Mouse (Mus musculus) myocyte (in vitro differentiated cells): ENCODE data around the gene Gna11. TPM values are rescaled to one million over a fixed set of nuclear protein-coding genes. Genes with fewer than 3 reads are reported as not detected.

Experiments used
- H3K27me3 ChIP-seq: one replicate; pipeline ENCODE4 v1.6.1; 2011; ENCODE audit not compliant: control insufficient read depth, insufficient read depth, insufficient read length
- H3K36me3 ChIP-seq: one replicate; pipeline ENCODE4 v1.6.1; 2011; ENCODE audit not compliant: control insufficient read depth, insufficient read depth
- H3K4me2 ChIP-seq: one replicate; pipeline ENCODE4 v1.6.1; 2011; ENCODE audit warnings: low read depth, control low read depth
- H3K4me3 ChIP-seq: one replicate; pipeline ENCODE4 v1.5.1; 2011; ENCODE audit warnings: mild to moderate bottlenecking, control low read depth, moderate library complexity
- H3K79me2 ChIP-seq: one replicate; pipeline ENCODE4 v1.6.1; 2011; ENCODE audit not compliant: control insufficient read depth, insufficient read depth
- H3ac ChIP-seq: one replicate; pipeline ENCODE4 v1.6.1; 2011; ENCODE audit not compliant: control insufficient read depth, insufficient read length
- CEBPB ChIP-seq: IDR thresholded peaks from 2 replicates; pipeline ENCODE4 v1.6.1; 2011; ENCODE audit warnings: mild to moderate bottlenecking, moderate library complexity; ENCODE audit not compliant: poor library complexity, insufficient read depth, severe bottlenecking
- E2F4 ChIP-seq: IDR thresholded peaks from one replicate; pipeline ENCODE4 v1.6.1; 2011; ENCODE audit warnings: mild to moderate bottlenecking, control low read depth, moderate library complexity; ENCODE audit not compliant: insufficient read depth
- MAX ChIP-seq: IDR thresholded peaks from one replicate; pipeline ENCODE4 v1.6.1; 2011; ENCODE audit warnings: low read depth, mild to moderate bottlenecking, control low read depth
- MYOD1 ChIP-seq, 3 experiments: IDR thresholded peaks; one replicate each; pipeline ENCODE4 v1.6.1; 2011; ENCODE audit warnings: control low read depth in 2 of 3, low read depth in 2 of 3, mild to moderate bottlenecking in 2 of 3, moderate library complexity in 1 of 3; ENCODE audit not compliant: insufficient read length in 2 of 3, control insufficient read depth in 1 of 3
- MYOG ChIP-seq, 3 experiments: IDR thresholded peaks; one replicate each; pipeline ENCODE4 v1.6.1; 2011; ENCODE audit warnings: control low read depth in 2 of 3, low read depth in 2 of 3, mild to moderate bottlenecking in 2 of 3; ENCODE audit not compliant: insufficient read length in 2 of 3, control insufficient read depth in 1 of 3, insufficient read depth in 1 of 3
- POLR2A ChIP-seq: IDR thresholded peaks from one replicate; pipeline ENCODE4 v1.6.1; 2011; ENCODE audit warnings: low read depth, mild to moderate bottlenecking, control low read depth, moderate library complexity; ENCODE audit not compliant: insufficient read length
- POLR2AphosphoS2 ChIP-seq: IDR thresholded peaks from one replicate; pipeline ENCODE4 v1.6.1; 2011; ENCODE audit warnings: low read depth, control low read depth; ENCODE audit not compliant: insufficient read length
- REST ChIP-seq: IDR thresholded peaks from one replicate; pipeline ENCODE4 v1.6.1; 2011; ENCODE audit warnings: mild to moderate bottlenecking, control low read depth, moderate library complexity; ENCODE audit not compliant: insufficient read depth, insufficient read length
- SRF ChIP-seq: IDR thresholded peaks from one replicate; pipeline ENCODE4 v1.6.1; 2011; ENCODE audit warnings: low read depth; ENCODE audit not compliant: control insufficient read depth, insufficient read length
- TCF12 ChIP-seq: IDR thresholded peaks from one replicate; pipeline ENCODE4 v1.6.1; 2011; ENCODE audit warnings: mild to moderate bottlenecking, control low read depth; ENCODE audit not compliant: poor library complexity, insufficient read depth, severe bottlenecking
- TCF3 ChIP-seq: IDR thresholded peaks from one replicate; pipeline ENCODE4 v1.6.1; 2011; ENCODE audit warnings: low read depth, control low read depth; ENCODE audit not compliant: insufficient read length
- USF1 ChIP-seq: IDR thresholded peaks from one replicate; pipeline ENCODE4 v1.6.1; 2011; ENCODE audit warnings: low read depth, mild to moderate bottlenecking, control low read depth, moderate library complexity
- polyA plus RNA-seq: library from polyadenylated mRNA; unstranded; fragments of >200 nt; fragmentation: generic; extraction: Trizol; gene quantifications from one replicate; pipeline ENCODE4 v1.2.1, GENCODE M21; 2012; ENCODE audit warnings: missing spikeins

Gene Gna11
- polyA plus RNA-seq, 1 experiment: 58.2 TPM

DNA sequence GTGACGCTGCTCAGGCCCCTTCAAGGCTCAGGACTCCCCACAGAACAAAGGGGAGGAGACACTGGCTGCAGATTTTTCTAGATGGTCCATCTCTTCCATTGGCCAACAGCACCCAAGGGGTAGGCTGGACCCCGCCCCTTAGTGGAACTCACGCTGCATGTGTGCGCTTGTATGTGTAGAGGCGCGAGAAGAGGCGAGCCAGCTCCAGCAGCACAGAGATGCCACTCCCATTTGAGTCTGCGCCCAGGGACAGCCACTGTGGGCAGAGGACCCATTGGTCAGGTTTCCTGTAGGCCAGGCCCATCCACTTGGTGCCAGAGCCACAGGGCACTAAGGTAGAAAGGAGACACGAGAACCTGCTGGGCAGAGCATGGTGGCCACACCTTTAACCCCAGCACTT, 54.0 kb downstream of the Gna11 start:
- H3K4me3 ChIP-seq: no peak overlapping the region
- H3K27me3 ChIP-seq: no peaks in the 10 kb centered on the region
- TF ChIP-seq MAX: no peak
- TF ChIP-seq POLR2AphosphoS2: no peak
- TF ChIP-seq TCF12: no peak
- no peak for TF ChIP-seq E2F4
- no peak for TF ChIP-seq TCF3
- TF ChIP-seq MYOG (IDR thresholded peaks at IDR 0.05; ENCODE audit: control insufficient read depth in 1 of 3, insufficient read depth in 1 of 3, insufficient read length in 2 of 3, low read depth in 2 of 3): no peak
- no peak for TF ChIP-seq POLR2A
- no peak for TF ChIP-seq MYOD1 (IDR thresholded peaks at IDR 0.05; ENCODE audit: control insufficient read depth in 1 of 3, insufficient read length in 2 of 3, low read depth in 2 of 3)
- no peak for TF ChIP-seq REST
- TF ChIP-seq SRF: no peak
- TF ChIP-seq CEBPB: no peak
- no peak for TF ChIP-seq USF1
- H3K79me2 ChIP-seq: peaks cover 23% of the 10 kb centered on the region
- peaks cover 10% of the 10 kb centered on the region for H3K36me3 ChIP-seq
- H3ac ChIP-seq: no peak overlapping the region
- H3K4me2 ChIP-seq: no peak overlapping the region

- TF ChIP-seq TCF3: no peak
- peak; percentile 34 for TF ChIP-seq POLR2A
- Histone ChIP-seq H3K27me3 (no peaks in the 10 kb centered on the region), H3ac (no peak overlapping the region), H3K4me2 (no peak overlapping the region), H3K79me2 (peaks cover 14% of the 10 kb centered on the region), H3K4me3 (no peak overlapping the region), H3K36me3 (peaks cover 10% of the 10 kb centered on the region)
Measured at GRCm38 (mm10) chr10:81489941-81490340, 55.0 kb downstream of the Gna11 start.

DNA sequence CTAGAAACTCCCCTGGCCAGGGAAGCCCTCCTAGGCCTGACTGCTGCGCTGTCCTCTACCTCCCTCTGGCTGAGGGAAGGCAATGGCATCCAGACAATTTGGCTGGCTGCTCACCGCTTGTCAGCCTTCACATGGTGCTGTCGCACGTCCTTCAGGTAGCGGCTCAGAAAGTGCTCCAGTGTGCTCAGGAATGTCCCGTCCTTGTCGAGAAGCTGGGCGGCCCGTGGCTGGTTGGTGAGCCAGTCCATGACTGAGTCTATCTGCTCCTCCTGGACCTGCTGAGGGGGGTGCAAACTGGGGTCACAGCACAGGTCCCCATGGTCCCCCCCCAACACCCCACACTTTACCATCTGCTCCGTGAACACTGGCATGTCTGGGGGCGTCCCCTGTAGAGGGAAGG, 56.9 kb downstream of the Gna11 start:
- Histone ChIP-seq H3ac (no peak overlapping the region), H3K36me3 (peaks cover 10% of the 10 kb centered on the region)

DNA sequence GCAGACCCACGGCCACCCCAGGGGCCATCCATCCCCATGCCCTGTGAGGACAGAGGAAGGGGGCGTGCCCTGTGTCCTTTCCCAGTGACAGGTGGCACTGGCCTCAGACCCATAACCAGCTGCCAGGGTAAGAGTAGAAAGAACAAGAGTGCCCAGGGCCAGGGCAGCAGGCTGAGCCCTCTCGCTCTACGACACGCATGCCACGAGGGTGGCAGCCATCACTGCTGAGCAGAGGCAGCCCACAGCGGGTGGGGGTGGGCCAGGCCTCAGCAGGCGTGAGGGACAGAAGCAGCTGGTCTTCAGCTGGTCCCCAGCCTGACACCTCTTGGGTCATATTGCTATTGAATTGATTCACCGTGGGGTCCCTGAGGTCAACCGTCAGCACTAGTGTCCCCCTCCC, 58.5 kb downstream of the Gna11 start:
- Histone ChIP-seq H3K36me3 (no peaks in the 10 kb centered on the region), H3K4me3 (no peak overlapping the region), H3K4me2 (no peak overlapping the region), H3K27me3 (peaks cover 10% of the 10 kb centered on the region), H3ac (no peak overlapping the region), H3K79me2 (no peaks in the 10 kb centered on the region)
- TF ChIP-seq CEBPB (no peak), SRF (no peak), MYOD1 (IDR thresholded peaks at IDR 0.05; ENCODE audit: control insufficient read depth in 1 of 3, insufficient read length in 2 of 3, low read depth in 2 of 3) (peak in 2 of 3 experiments; percentile 81 to 87), TCF3 (peak; percentile 39), MYOG (IDR thresholded peaks at IDR 0.05; ENCODE audit: control insufficient read depth in 1 of 3, insufficient read depth in 1 of 3, insufficient read length in 2 of 3, low read depth in 2 of 3) (peak in 2 of 3 experiments; percentile 58 to 72), MAX (no peak)

More for the DNA sequence above, 56.9 kb downstream of the Gna11 start:
- Histone ChIP-seq H3K79me2 (no peaks in the 10 kb centered on the region), H3K4me3 (no peak overlapping the region), H3K27me3 (no peaks in the 10 kb centered on the region), H3K4me2 (no peak overlapping the region)
- TF ChIP-seq REST (no peak), SRF (no peak), USF1 (no peak), CEBPB (no peak), POLR2AphosphoS2 (no peak), MYOG (IDR thresholded peaks at IDR 0.05; ENCODE audit: control insufficient read depth in 1 of 3, insufficient read depth in 1 of 3, insufficient read length in 2 of 3, low read depth in 2 of 3) (no peak), MAX (no peak)

DNA sequence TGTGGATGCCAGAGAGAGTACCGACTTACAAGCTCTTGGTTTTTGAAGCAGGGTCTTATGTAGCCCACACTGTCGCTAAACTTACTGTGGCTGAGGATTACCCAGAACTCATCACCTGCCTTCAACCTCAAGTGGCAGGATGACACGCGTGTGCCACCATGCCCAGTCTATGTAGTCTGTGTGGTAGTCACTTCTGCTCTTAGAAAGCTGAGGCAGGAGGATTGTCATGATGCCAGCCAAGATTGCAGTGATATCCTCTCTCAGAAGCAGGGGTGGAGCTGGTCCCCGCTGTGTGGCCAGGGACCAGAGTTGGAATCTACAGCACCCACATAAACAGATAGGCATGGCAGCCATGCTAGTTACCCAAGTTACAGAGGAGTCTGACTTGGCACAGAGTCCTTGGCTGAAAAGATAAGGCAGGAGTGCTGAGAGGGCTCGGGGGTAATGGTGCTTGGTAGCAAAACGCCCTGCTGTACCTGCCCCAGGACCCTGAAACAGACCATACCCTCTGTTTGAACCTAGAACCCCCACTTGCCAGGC, 59.4 kb downstream of the Gna11 start:
- no peak for TF ChIP-seq MYOD1 (IDR thresholded peaks at IDR 0.05; ENCODE audit: control insufficient read depth in 1 of 3, insufficient read length in 2 of 3, low read depth in 2 of 3)
- no peak for TF ChIP-seq SRF
- no peak for TF ChIP-seq POLR2AphosphoS2
- no peak for TF ChIP-seq E2F4
- no peak for TF ChIP-seq CEBPB
- TF ChIP-seq MAX: no peak
- TF ChIP-seq USF1: no peak
- no peak for TF ChIP-seq MYOG (IDR thresholded peaks at IDR 0.05; ENCODE audit: control insufficient read depth in 1 of 3, insufficient read depth in 1 of 3, insufficient read length in 2 of 3, low read depth in 2 of 3)
- TF ChIP-seq TCF3: no peak
- TF ChIP-seq TCF12: no peak
- no peak for TF ChIP-seq REST
- TF ChIP-seq POLR2A: no peak
- Histone ChIP-seq H3K79me2 (no peaks in the 10 kb centered on the region), H3K36me3 (no peaks in the 10 kb centered on the region), H3K4me3 (no peak overlapping the region), H3ac (no peak overlapping the region), H3K4me2 (no peak overlapping the region), H3K27me3 (peaks cover 14% of the 10 kb centered on the region)
